Mouse (Mus musculus) granulocyte monocyte progenitor cell, adult 5-6 weeks (primary cell): Measurements from ENCODE around the gene Edem3. TPM values are rescaled to one million over a fixed set of nuclear protein-coding genes. Genes with fewer than 3 reads are reported as not detected.
"Not testable (repeated sequence)": the region's sequence is repeated elsewhere in the genome, so short reads cannot be mapped to it uniquely, and the experiment has no call there.

Experiments
- ATAC-seq: replicated peaks from 2 replicates; pipeline ENCODE4 v1.8.0; 2016; ENCODE audit warnings: mild to moderate bottlenecking, moderate TSS enrichment, inconsistent platforms; ENCODE audit not compliant: poor library complexity, severe bottlenecking
- total RNA-seq, 2 experiments: library from RNA; stranded (forward) in 1 of 2; stranded (reverse) in 1 of 2; fragments of 200-712, 200-1000 nt in 1 of 2; fragments of >200 nt in 1 of 2; fragmentation: Nextera tagmentation in 1 of 2; gene quantifications; 2 replicates each; pipeline ENCODE4 v1.2.3; 2014 to 2017

Edem3 gene
- total RNA-seq, 2 experiments from 2014 or later, result 22.0 to 39.4 TPM

DNA sequence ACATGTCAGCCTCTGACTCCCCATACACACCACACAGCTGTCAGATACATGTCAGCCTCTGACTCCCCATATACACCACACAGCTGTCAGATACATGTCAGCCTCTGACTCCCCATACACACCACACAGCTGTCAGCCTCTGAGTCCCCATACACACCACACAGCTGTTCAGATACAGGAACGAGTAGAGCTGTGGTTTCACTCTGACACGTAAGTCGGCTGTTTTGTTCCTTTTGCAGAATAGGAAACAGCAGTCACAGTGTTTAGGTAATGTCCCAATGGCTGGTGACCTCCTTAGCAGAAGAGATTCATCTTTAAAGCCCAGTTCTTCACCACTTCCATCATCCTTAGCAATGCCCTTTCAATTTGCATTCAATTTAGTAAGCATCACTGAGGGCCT, 47.6 kb downstream of the Edem3 start:
- ATAC-seq, result not testable (repeated sequence)

GRCm38 (mm10) chr1:151807286-151807685, 52.1 kb downstream of the Edem3 start:
- no peak for ATAC-seq

DNA sequence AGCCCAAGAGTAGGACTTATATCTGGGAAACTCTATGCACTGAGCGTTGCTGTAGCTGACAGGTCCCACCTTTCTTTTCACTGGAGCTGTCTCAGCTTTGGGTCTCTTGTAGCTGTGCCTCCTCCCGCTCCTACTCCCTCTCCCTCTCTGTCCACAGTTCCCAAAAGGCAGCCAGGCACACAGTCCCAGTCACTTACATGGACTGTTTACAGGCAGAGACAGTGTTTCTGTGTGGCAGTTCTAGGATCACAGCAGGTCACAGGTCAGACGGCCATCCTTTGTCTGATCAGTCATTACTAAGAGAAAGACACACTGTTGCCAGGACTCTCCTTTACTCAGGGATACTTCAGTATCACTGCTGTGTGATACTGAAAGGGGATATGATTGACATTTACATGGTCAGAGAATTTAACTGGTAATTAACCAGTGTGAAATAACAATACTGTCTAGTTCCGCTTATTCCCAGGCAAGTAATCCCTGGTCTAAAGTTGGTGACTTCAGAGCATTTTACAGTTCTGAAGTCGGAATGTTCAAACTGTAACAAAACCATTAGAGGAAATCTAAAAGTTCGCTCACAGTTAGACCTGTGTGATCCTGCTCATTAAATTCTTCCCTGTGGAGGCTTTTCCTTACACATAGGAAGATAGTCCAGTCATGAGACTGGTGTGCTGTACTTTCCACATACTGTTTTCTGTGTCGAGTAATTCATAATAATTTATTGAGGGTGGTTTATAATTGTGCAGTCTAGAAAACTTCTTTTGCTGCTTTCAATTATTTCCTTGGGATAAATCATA, 55.7 kb downstream of the Edem3 start:
- no peak for ATAC-seq

DNA sequence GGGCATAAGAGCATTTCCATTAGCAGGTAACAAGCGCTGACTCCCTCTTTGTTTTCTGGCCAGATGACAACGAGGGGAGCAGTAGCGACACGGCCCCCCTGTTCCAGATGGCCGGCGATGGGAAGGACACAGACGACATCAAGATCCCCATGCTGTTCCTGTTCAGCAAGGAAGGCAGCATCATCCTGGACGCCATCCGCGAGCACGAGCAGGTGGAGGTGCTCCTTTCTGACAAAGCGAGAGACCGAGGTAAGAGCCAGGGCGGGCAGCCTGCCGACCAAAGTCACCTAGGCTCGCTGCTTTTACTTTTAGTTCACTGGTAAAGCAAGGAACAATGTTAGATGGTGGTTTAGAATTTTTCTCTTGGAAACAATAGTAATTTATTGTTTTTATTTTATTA, 56.3 kb downstream of the Edem3 start:
- ATAC-seq, result no peak

- ATAC-seq, result no peak
These were observed 57.0 kb downstream of the Edem3 start for GRCm38 (mm10) chr1:151812004-151812712.

DNA sequence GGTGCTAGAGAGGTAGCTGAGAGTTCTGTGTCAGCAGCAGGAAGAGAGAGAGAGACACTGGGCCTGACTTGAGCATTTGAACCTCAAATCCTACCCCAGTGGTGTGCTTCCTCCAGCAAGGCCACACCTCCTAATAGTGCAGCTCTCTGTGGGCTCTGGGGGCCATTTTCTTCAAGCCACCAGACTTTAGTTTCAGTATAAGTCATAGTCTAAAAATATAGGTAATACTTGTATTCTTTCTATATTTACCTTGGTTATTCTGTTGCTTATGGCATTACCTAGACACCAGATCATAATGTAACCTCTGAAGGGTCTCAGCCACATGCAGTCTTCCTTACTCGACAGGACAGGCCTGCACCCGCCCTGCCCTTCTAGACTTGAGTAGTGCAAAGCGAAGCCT, 60.9 kb downstream of the Edem3 start:
- ATAC-seq, result no peak

DNA sequence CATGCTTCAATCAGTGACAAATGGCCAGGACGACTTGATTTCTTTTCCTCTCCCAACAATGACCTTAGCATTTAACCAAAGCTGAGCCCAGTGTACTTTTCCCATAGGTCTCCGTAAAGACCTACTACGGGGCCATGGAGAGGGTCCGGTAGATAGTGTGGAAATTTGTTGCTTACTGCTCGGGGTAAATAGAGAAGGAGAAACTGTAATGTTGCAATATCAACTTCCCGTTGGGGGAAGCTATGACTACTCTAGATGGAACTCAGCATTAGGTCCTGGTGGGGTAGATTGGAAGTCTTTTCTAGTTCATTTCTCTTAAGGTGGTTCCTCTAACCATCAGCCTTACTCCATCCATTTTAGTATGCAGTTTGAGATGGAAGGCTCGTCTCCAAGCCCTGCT, 64.0 kb downstream of the Edem3 start:
- ATAC-seq, result peak; percentile 88

DNA sequence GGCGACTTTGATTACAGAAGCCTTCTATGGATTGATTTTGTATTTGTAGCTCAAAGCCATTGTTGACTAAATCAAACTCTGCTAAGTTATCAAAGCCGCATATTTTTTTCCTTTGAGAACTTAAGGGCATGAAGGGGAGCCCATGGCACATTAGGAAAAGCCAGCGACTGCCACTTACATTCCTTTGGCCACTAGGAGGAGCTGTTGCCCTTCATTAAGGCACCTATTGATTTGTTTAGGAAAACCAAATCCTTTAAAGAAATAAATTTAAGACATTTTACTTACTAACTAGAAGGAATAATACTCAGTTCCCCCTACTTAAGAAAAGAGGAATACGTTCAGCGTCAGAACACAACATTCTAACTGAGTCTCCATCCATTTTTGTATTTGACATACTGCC, 65.3 kb downstream of the Edem3 start:
- ATAC-seq, result no peak

DNA sequence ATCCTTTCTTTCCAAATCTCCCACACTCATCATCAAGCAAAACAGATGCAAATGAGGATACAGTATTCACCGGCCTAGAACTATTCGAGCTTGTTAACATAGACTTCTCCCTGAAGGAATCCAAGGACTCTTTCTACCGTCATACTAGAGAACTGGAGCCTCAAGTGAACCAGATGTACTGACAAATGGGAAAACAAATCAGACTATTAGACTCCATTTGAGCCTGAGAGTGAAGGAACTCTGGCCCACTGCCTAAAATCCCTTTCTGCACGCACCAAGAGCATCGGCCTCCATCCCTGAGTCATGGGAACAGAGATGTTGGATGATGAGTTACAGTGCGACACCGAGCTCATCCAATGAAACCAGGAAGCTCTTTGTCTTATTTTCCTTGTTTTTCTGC, 69.9 kb downstream of the Edem3 start:
- ATAC-seq, result no peak

GRCm38 (mm10) chr1:151831791-151832190, 76.6 kb downstream of the Edem3 start:
- no peak for ATAC-seq

DNA sequence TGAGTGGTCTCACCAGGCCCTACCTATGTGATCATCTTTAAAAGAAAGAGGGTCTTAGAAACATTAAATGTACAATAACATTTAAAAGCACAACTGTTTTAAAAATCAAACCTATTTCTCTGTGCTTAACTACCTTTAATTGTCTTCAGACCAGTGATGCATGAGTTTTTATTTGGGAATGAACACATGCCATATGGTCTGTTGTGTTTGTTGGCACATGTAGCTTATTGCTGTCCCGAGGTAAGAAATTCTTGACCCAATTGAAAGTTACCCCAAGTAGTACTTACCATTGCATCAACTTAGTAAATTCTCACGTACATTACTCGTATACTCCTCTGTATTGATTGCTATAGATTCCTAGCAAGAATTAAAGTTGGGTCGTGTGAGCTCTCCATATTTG, 80.1 kb downstream of the Edem3 start:
- no peak for ATAC-seq

- not testable (repeated sequence) for ATAC-seq
These were observed 85.2 kb downstream of the Edem3 start for GRCm38 (mm10) chr1:151840345-151840744.

DNA sequence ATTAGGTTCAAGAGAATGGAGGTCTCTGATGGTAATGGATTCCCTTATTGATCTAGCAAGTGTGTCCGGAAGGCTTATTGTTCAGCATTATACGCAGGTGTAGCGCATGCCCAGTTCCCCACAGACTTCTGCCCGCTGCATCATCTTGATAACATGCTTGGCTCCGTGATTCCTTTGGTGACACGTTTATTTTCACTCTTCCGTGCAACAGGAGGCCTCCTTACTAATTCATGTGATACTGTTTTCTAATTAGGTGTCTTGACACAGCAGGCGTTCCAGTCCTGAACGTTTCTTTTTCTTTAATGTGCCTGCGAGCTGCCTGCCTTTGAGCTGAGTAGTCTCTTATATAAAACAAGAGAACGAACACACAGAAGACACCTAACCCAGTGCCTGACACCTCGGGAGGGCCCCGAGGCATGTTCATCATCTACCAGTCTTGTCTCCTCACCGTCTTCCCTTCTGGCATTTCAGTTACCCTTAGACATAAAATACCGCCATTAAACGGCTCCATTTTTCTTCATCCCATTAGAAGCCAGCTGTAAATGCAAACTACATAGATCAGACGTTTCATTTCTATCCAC, 90.2 kb downstream of the Edem3 start:
- no peak for ATAC-seq

DNA sequence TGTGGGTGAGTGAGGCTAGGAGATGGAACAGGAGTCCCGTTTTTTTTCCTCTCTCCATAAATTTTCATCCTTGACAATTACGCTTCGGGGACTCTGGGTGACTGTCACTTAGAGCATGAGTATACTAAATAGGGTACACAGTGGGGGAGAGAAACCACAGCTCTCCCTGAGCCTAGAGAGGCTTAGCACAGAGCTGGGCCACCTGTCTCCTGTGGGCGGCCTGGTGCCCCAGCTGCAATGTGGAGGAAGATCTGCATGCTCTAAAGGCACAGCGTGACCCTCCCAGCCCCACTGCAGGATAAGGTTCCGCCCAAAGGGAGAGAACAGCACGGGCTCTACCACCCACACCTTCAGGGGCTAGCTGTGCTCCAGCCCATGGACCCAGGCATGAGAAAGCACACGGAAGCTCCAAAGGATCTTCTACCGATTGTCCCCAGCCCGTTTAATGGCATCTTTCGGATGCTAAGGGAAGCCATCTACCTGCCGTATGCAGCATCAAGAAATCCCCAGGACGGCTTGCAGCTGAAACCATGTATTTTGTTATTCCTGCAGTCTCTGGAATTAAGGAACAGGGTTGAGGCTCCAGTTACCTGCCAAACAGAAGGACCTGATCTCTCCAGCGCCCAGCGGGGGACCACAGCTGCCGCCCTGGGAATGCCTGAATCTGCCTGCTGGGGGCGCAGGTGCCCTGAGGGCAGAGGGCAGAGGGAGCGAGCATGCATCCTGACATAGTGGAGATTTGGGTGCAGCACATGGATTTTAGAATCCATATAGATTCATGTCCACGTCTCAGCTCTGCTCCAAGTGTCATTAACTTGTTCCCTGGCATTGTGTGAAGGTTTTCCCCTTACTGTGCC, 91.0 kb downstream of the Edem3 start:
- no peak for ATAC-seq

- ATAC-seq, result no peak
These were observed 93.1 kb downstream of the Edem3 start for GRCm38 (mm10) chr1:151848286-151848685.

DNA sequence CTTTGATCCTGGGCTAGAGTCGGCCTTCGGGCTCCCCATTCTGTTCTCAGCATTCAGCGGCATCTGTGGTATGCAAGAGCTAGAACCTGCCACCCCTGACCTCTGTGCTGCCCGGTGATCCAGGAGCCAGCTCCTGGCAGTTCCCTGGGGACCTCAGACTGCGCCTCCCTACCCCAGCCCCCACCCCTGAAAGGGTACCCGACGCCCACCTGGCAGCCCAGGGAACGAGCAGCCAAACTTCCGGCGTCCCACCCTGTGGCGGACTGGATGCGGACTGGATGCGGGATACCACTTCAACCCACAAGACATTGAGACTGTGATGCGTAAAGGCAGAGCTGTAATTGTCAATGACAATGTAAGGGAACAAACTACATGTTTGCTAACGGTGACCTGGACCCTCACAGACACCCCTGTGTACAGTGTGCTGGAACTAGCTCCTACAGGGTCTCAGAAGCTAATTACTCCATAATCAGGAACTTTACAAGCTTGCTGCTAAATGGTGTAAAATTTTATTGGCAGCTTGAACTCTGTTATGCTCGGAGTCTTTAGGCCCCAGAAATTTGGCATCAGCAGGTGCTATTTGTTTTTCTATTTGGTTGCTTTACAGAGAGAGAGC, 94.9 kb downstream of the Edem3 start:
- no peak for ATAC-seq

GRCm38 (mm10) chr1:151851051-151851848, 96.1 kb downstream of the Edem3 start:
- no peak for ATAC-seq

DNA sequence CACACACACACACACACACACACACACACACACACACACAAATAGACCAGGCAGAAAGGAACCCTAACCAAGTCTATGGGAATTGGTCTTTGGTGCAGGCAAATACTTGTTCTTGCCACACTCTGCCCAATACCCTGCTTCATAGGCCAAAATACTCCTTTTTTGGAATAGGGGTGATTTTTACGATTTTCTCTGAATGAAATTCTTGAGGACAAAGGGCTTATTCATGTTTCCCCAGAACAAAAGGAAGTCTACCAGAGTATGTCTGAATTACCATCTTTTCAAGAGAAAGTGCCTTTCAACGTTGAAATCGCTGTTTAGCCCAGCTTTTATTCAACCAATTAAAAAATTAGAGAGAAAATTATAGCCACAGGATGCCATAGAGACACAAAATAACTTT, 96.8 kb downstream of the Edem3 start:
- ATAC-seq, result no peak

- ATAC-seq, result no peak
These were observed 100.4 kb downstream of the Edem3 start for GRCm38 (mm10) chr1:151855561-151855960.
